Mouse (Mus musculus) E14TG2a.4 (cell line): ENCODE measurements around the gene Adgrv1.

Source experiments
- CTCF ChIP-seq: conservative IDR thresholded peaks from 2 replicates; pipeline ENCODE4 v1.5.1; 2014; ENCODE audit warnings: low read length
- NANOG ChIP-seq: IDR thresholded peaks from 2 replicates; pipeline ENCODE4 v1.6.1; 2014; ENCODE audit warnings: borderline replicate concordance, low read length, mixed read lengths

DNA sequence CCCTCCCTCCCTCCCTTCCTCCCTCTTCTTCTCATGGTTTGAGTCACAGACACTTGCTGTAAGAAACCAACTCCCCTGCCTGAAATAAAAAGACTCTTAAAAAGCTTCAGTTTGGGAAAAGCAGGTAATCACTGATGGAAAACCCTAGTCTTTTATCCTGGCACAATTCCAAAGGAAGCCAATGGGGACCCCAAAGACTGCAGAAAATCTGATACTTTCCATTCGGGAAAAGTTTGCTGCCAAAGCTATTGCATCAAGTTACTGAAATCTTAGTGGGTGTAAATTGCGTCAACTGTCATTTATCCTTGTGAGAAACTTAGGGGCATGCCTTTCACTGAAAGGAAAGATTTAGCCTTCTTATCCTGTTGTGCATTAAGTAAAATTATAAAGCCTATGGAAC, 398.9 kb downstream of the Adgrv1 start:
- TF ChIP-seq CTCF (no peak), NANOG (no peak)
